Mouse (Mus musculus): Measurements from ENCODE around the gene Hivep3. TPM values are rescaled to one million over a fixed set of nuclear protein-coding genes. Genes with fewer than 3 reads are reported as not detected.

Gene Hivep3
- polyA plus RNA-seq, 1 experiment: 5.8 TPM

DNA sequence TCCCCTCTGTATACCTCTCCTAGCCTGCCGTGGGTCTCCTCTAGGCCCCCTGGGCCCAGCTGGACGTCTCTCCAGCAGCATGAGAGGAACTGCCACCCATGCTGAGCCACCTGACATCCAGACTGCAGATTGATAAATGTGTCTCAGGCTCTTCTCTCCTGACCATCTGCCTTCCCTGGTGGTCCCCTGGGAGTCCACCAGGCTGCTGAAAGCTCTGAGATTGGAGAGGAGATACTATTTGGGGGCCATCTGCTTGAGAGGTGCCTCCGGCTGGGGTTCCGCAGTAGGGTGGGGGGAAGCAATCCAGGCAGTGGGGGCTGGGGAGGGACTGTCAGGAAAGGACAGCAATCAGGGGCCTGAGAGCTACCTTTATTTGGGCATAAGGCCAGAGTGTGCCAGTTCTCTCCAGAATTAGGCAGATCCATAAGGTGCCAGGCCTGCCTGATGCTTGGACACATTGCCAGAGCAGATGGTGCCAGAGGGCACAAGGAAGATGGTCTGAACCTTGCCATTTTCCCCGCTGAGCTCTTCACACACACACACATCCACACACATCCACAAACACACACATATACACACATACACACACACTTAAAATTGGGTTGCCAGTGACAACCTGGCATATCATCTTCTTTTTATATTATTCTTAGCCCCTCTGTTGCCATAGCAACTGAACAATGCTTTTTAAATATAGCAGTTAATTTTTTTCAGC lies 253.2 kb downstream of the Hivep3 start:
- no peak overlapping the region for H3K4me3 ChIP-seq (ENCODE audit: insufficient read depth, low read depth, low read length)
- DNase-seq: no peak
- WGBS: 75% methylated on average over 5 of the region's 5 CpGs

DNA sequence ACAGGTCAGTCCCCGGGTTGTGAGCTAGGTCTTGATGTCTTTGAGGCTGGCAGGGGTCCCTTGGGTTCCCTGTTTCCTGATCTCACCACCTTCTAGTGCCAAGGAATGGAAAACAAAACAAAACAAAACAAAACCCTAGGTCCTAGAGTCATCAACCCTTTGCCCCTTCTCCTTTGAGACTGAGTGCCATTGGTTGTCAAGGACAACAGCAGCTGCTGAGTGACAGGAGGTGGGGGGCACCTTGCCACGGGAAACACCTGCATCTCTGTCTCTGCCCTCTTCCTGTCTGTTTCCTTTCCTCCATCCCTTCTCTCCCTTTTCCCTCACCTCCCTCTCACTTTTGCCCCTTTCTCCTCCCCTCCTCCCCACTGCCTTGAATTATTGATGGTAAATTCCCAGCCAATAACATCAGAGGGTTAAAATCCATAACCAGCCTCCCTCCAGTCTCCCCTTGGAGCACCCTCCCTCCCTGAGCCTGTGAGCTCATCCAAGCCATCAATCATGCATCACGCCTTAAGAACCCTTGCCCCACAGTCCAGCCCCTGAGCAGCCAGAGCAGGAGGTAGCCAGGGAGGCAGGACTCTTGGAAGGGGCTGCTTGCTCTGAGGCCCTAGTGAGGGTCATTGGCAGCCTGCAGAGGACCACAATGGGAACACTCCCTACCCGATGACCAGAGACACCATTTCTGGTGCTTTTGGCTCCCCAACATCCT lies 253.9 kb downstream of the Hivep3 start:
- Histone ChIP-seq H3K27me3 (replicated peaks; ENCODE audit: control insufficient read depth, insufficient read depth, low read length) (no peaks in the 10 kb centered on the region), H3K4me1 (ENCODE audit: control insufficient read depth, insufficient read depth, low read length) (no peaks in the 10 kb centered on the region), H3K27ac (ENCODE audit: insufficient read depth, low read depth, low read length) (no peak overlapping the region), H3K36me3 (ENCODE audit: control insufficient read depth, insufficient read depth, low read length) (no peaks in the 10 kb centered on the region), H3K4me3 (ENCODE audit: insufficient read depth, low read depth, low read length) (no peak overlapping the region)
- DNase-seq: no peak
- 50% methylated on average over 4 of the region's 4 CpGs for WGBS
- TF ChIP-seq POLR2A (IDR thresholded peaks at IDR 0.05; ENCODE audit: low read depth, low read length) (no peak), CTCF (conservative IDR thresholded peaks at IDR 0.05; ENCODE audit: insufficient read depth, insufficient read length, low read depth, low read length) (no peak)

More for the DNA sequence above, 253.2 kb downstream of the Hivep3 start:
- H3K4me1 ChIP-seq (ENCODE audit: control insufficient read depth, insufficient read depth, low read length): no peaks in the 10 kb centered on the region
- H3K36me3 ChIP-seq (ENCODE audit: control insufficient read depth, insufficient read depth, low read length): no peaks in the 10 kb centered on the region
- TF ChIP-seq CTCF (conservative IDR thresholded peaks at IDR 0.05; ENCODE audit: insufficient read depth, insufficient read length, low read depth, low read length) (no peak), POLR2A (IDR thresholded peaks at IDR 0.05; ENCODE audit: low read depth, low read length) (no peak)
- no peaks in the 10 kb centered on the region for H3K27me3 ChIP-seq (replicated peaks; ENCODE audit: control insufficient read depth, insufficient read depth, low read length)
- no peak overlapping the region for H3K27ac ChIP-seq (ENCODE audit: insufficient read depth, low read depth, low read length)

DNA sequence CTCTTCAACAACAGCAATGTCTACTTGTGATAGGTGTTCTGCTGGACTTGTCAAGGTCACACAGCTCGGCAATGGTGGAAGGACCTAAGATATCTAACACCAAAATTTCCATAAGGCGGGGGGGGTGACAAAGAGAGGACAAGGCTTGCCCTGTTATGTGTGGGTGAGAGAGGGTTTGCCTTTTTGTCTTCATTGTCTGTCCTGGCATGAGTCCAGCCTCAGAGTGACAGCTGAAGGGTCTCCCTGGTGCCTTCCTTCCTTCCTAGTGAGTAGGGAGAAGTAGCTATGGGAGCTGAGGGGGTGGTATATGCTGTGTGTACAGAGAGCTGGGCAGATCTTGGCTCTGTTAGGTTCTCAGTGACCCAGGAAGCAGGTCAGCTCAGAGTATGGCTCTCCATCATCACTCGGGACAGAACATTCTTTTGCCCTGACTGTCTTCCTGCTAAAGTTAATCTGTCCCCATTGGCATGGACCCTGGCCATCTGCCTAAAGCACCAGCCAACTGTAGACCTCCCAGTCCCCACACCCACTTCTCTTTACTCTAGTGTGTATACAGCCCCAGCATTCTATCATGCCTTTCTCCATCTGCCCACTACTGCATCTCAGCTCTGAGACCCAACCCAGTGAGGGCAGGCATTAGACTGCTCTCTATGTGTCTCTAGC lies 255.6 kb downstream of the Hivep3 start:
- H3K27me3 ChIP-seq (replicated peaks; ENCODE audit: control insufficient read depth, insufficient read depth, low read length): no peaks in the 10 kb centered on the region
- H3K4me3 ChIP-seq (ENCODE audit: insufficient read depth, low read depth, low read length): no peak overlapping the region
- TF ChIP-seq CTCF (conservative IDR thresholded peaks at IDR 0.05; ENCODE audit: insufficient read depth, insufficient read length, low read depth, low read length) (no peak), POLR2A (IDR thresholded peaks at IDR 0.05; ENCODE audit: low read depth, low read length) (no peak)
- no peak for DNase-seq
- WGBS: 59% methylated on average over 3 of the region's 3 CpGs
- no peak overlapping the region for H3K27ac ChIP-seq (ENCODE audit: insufficient read depth, low read depth, low read length)
- no peaks in the 10 kb centered on the region for H3K36me3 ChIP-seq (ENCODE audit: control insufficient read depth, insufficient read depth, low read length)
- H3K4me1 ChIP-seq (ENCODE audit: control insufficient read depth, insufficient read depth, low read length): no peaks in the 10 kb centered on the region

GRCm38 (mm10) chr4:119990346-119990745 lies 256.8 kb downstream of the Hivep3 start:
- TF ChIP-seq POLR2A (IDR thresholded peaks at IDR 0.05; ENCODE audit: low read depth, low read length): no peak
- no peak for TF ChIP-seq CTCF (conservative IDR thresholded peaks at IDR 0.05; ENCODE audit: insufficient read depth, insufficient read length, low read depth, low read length)
- H3K27me3 ChIP-seq (replicated peaks; ENCODE audit: control insufficient read depth, insufficient read depth, low read length): no peaks in the 10 kb centered on the region
- 85% methylated on average over 3 of the region's 3 CpGs for WGBS
- DNase-seq: no peak
- H3K4me1 ChIP-seq (ENCODE audit: control insufficient read depth, insufficient read depth, low read length): no peaks in the 10 kb centered on the region
- H3K36me3 ChIP-seq (ENCODE audit: control insufficient read depth, insufficient read depth, low read length): no peaks in the 10 kb centered on the region
- no peak overlapping the region for H3K27ac ChIP-seq (ENCODE audit: insufficient read depth, low read depth, low read length)
- no peak overlapping the region for H3K4me3 ChIP-seq (ENCODE audit: insufficient read depth, low read depth, low read length)

DNA sequence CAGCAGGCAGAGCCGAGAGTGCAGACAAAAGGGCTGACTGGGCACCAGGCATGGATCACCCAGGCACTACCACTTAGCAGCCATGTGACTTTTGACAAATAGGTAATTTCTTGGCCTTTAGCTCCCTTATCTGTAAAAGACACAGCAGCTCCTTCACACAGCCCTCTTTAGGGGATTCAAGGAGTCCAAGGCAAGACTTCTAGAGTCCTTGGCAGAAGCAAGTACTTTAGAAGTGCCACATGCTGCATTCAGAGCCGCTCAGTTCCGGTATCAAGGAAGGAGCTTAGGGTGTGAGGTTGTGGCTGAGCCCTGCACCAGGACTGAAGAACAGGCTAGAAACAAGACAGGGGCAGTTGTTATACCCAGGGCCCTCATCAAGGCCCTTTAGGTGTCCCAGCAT lies 257.3 kb downstream of the Hivep3 start:
- Histone ChIP-seq H3K4me3 (ENCODE audit: insufficient read depth, low read depth, low read length) (no peak overlapping the region), H3K27me3 (replicated peaks; ENCODE audit: control insufficient read depth, insufficient read depth, low read length) (no peaks in the 10 kb centered on the region), H3K4me1 (ENCODE audit: control insufficient read depth, insufficient read depth, low read length) (no peaks in the 10 kb centered on the region), H3K36me3 (ENCODE audit: control insufficient read depth, insufficient read depth, low read length) (no peaks in the 10 kb centered on the region), H3K27ac (ENCODE audit: insufficient read depth, low read depth, low read length) (no peak overlapping the region)
- 92% methylated on average over 3 of the region's 3 CpGs for WGBS
- DNase-seq: no peak
- TF ChIP-seq CTCF (conservative IDR thresholded peaks at IDR 0.05; ENCODE audit: insufficient read depth, insufficient read length, low read depth, low read length) (no peak), POLR2A (IDR thresholded peaks at IDR 0.05; ENCODE audit: low read depth, low read length) (no peak)

DNA sequence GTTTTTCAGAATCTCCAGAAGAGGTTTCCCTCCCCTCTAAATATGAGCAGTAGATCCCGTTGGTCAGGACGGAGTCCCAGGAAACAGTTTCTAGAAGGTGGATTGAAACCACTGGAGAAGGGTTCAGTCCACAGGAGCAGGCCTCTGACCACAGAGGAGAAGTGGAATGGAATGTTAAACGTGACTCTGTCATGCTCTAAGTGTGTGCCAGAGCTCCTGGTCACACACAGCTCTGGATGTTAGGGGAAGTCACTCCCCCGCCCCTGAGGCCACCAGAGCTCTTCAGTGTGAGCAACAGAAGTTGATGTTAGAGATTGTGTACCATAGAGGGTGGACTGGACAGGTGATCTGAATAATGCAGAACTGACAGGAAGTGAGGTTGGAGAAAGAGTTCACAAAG lies 258.2 kb downstream of the Hivep3 start:
- Histone ChIP-seq H3K4me3 (ENCODE audit: insufficient read depth, low read depth, low read length) (no peak overlapping the region), H3K27me3 (replicated peaks; ENCODE audit: control insufficient read depth, insufficient read depth, low read length) (no peaks in the 10 kb centered on the region), H3K4me1 (ENCODE audit: control insufficient read depth, insufficient read depth, low read length) (no peaks in the 10 kb centered on the region), H3K36me3 (ENCODE audit: control insufficient read depth, insufficient read depth, low read length) (no peaks in the 10 kb centered on the region), H3K27ac (ENCODE audit: insufficient read depth, low read depth, low read length) (no peak overlapping the region)
- TF ChIP-seq POLR2A (IDR thresholded peaks at IDR 0.05; ENCODE audit: low read depth, low read length): no peak
- TF ChIP-seq CTCF (conservative IDR thresholded peaks at IDR 0.05; ENCODE audit: insufficient read depth, insufficient read length, low read depth, low read length): no peak
- DNase-seq: no peak
- WGBS: 61% methylated on average over 4 of the region's 4 CpGs

GRCm38 (mm10) chr4:119996377-119996776 lies 262.8 kb downstream of the Hivep3 start:
- no peaks in the 10 kb centered on the region for H3K27me3 ChIP-seq (replicated peaks; ENCODE audit: control insufficient read depth, insufficient read depth, low read length)
- H3K4me1 ChIP-seq (ENCODE audit: control insufficient read depth, insufficient read depth, low read length): 0 out of 2 replicates have a peak, but pooled peaks cover 3% of the 10 kb centered on the region
- 97% methylated on average over 1 of the region's 1 CpGs for WGBS
- TF ChIP-seq POLR2A (IDR thresholded peaks at IDR 0.05; ENCODE audit: low read depth, low read length): no peak
- 0 out of 2 replicates have a peak, but pooled peaks have one; percentile 11 for TF ChIP-seq CTCF (conservative IDR thresholded peaks at IDR 0.05; ENCODE audit: insufficient read depth, insufficient read length, low read depth, low read length)
- H3K36me3 ChIP-seq (ENCODE audit: control insufficient read depth, insufficient read depth, low read length): no peaks in the 10 kb centered on the region
- no peak for DNase-seq
- H3K4me3 ChIP-seq (ENCODE audit: insufficient read depth, low read depth, low read length): no peak overlapping the region
- no peak overlapping the region for H3K27ac ChIP-seq (ENCODE audit: insufficient read depth, low read depth, low read length)
